Mouse (Mus musculus): ENCODE measurements at regions not wholly inside any gene's neighbourhood (a gene's known extent, or its start where the extent isn't known, plus 50 kb on each side); places are given as distances from the start of the nearest gene placed in this dataset.

DNA sequence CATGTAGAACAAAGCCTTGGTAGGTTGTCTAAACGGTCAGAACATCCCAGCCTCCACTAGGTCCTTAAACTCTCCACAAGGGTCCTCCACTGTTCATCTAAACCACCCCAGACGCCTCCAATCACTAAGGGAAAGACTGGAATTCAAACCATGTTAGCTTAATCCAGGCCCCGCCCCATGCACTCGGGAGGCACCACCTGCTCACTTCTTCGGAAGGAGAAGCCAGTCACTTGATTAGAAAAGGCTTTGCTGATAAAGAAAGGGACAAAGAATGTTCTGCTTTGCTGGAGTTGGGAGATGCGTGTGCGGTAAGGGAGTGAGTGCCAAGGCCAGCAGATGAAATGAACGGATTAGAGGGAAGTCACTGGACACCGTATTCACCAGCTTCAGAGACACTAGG lies 54.5 kb upstream of the Armc2 start:
- no peaks in the 10 kb centered on the region for H3K36me3 ChIP-seq (ENCODE audit: control insufficient read depth, insufficient read depth, low read length)
- WGBS = 25% methylated on average over 9 of the region's 9 CpGs
- H3K4me1 ChIP-seq (replicated peaks; ENCODE audit: control insufficient read depth, insufficient read depth, low read length) = peaks cover 16% of the 10 kb centered on the region
- ATAC-seq (ENCODE audit: low read depth) = peak; percentile 90
- H3K4me2 ChIP-seq (ENCODE audit: low read depth, low read length) = peak overlapping the region; percentile 41
- H3K9ac ChIP-seq (ENCODE audit: low read length) = 0 out of 2 replicates have a peak overlapping the region, but pooled peaks have one; percentile 11
- no peaks in the 10 kb centered on the region for H3K27me3 ChIP-seq (ENCODE audit: control insufficient read depth, insufficient read depth, low read depth, low read length)
- H3K9me3 ChIP-seq (ENCODE audit: control insufficient read depth, low read length) = no peaks in the 10 kb centered on the region
- H3K4me3 ChIP-seq (ENCODE audit: low read length) = peak overlapping the region; percentile 27; the same call in 1 of the 2 replicates
- peak overlapping the region; percentile 81 for H3K27ac ChIP-seq (ENCODE audit: low read length)

GRCm38 (mm10) chr10:42072131-42072530 lies 53.9 kb upstream of the Armc2 start:
- 26% methylated on average over 3 of the region's 3 CpGs for WGBS
- 0 out of 2 replicates have a peak, but pooled peaks have one; percentile 19 for ATAC-seq (ENCODE audit: low read depth)

GRCm38 (mm10) chr10:42071404-42072024 lies 53.3 kb upstream of the Armc2 start:
- ATAC-seq (ENCODE audit: low read depth) = no peak
- H3K4me3 ChIP-seq (ENCODE audit: low read length) = no peak overlapping the region
- no peaks in the 10 kb centered on the region for H3K9me3 ChIP-seq (ENCODE audit: control insufficient read depth, low read length)
- no peak overlapping the region for H3K9ac ChIP-seq (ENCODE audit: low read length)
- H3K4me2 ChIP-seq (ENCODE audit: low read depth, low read length) = no peak overlapping the region
- H3K27ac ChIP-seq (ENCODE audit: low read length) = no peak overlapping the region; the same call in 1 of the 2 replicates
- H3K27me3 ChIP-seq (ENCODE audit: control insufficient read depth, insufficient read depth, low read depth, low read length) = no peaks in the 10 kb centered on the region
- H3K4me1 ChIP-seq (replicated peaks; ENCODE audit: control insufficient read depth, insufficient read depth, low read length) = peaks cover 16% of the 10 kb centered on the region
- H3K36me3 ChIP-seq (ENCODE audit: control insufficient read depth, insufficient read depth, low read length) = no peaks in the 10 kb centered on the region
- WGBS = 43% methylated on average over 7 of the region's 8 CpGs

More at GRCm38 (mm10) chr10:42072131-42072530, 53.9 kb upstream of the Armc2 start:
- H3K36me3 ChIP-seq (ENCODE audit: control insufficient read depth, insufficient read depth, low read length) = no peaks in the 10 kb centered on the region
- no peak overlapping the region for H3K4me3 ChIP-seq (ENCODE audit: low read length)
- H3K9me3 ChIP-seq (ENCODE audit: control insufficient read depth, low read length) = no peaks in the 10 kb centered on the region
- peaks cover 16% of the 10 kb centered on the region for H3K4me1 ChIP-seq (replicated peaks; ENCODE audit: control insufficient read depth, insufficient read depth, low read length)
- H3K27me3 ChIP-seq (ENCODE audit: control insufficient read depth, insufficient read depth, low read depth, low read length) = no peaks in the 10 kb centered on the region
- no peak overlapping the region for H3K9ac ChIP-seq (ENCODE audit: low read length)
- peak overlapping the region; percentile 23; the same call in 1 of the 2 replicates for H3K27ac ChIP-seq (ENCODE audit: low read length)
- H3K4me2 ChIP-seq (ENCODE audit: low read depth, low read length) = no peak overlapping the region

- Histone ChIP-seq H3K4me3 (ENCODE audit: low read length) (no peak overlapping the region), H3K36me3 (ENCODE audit: control insufficient read depth, insufficient read depth, low read length) (no peaks in the 10 kb centered on the region), H3K4me2 (ENCODE audit: low read depth, low read length) (no peak overlapping the region), H3K27me3 (ENCODE audit: control insufficient read depth, insufficient read depth, low read depth, low read length) (no peaks in the 10 kb centered on the region), H3K27ac (ENCODE audit: low read length) (no peak overlapping the region), H3K9ac (ENCODE audit: low read length) (no peak overlapping the region), H3K4me1 (replicated peaks; ENCODE audit: control insufficient read depth, insufficient read depth, low read length) (peaks cover 16% of the 10 kb centered on the region), H3K9me3 (ENCODE audit: control insufficient read depth, low read length) (no peaks in the 10 kb centered on the region)
- ATAC-seq (ENCODE audit: low read depth) = no peak
- WGBS = 29% methylated on average over 10 of the region's 10 CpGs
Observed at GRCm38 (mm10) chr10:42070611-42071403, 52.6 kb upstream of the Armc2 start.

GRCm38 (mm10) chr10:42069751-42070150 lies 51.5 kb upstream of the Armc2 start:
- Histone ChIP-seq H3K9me3 (ENCODE audit: control insufficient read depth, low read length) (no peaks in the 10 kb centered on the region), H3K4me2 (ENCODE audit: low read depth, low read length) (no peak overlapping the region), H3K4me3 (ENCODE audit: low read length) (no peak overlapping the region), H3K36me3 (ENCODE audit: control insufficient read depth, insufficient read depth, low read length) (no peaks in the 10 kb centered on the region), H3K9ac (ENCODE audit: low read length) (no peak overlapping the region), H3K27me3 (ENCODE audit: control insufficient read depth, insufficient read depth, low read depth, low read length) (no peaks in the 10 kb centered on the region), H3K4me1 (replicated peaks; ENCODE audit: control insufficient read depth, insufficient read depth, low read length) (peaks cover 16% of the 10 kb centered on the region), H3K27ac (ENCODE audit: low read length) (no peak overlapping the region)
- no peak for ATAC-seq (ENCODE audit: low read depth)
- WGBS = 75% methylated on average over 8 of the region's 8 CpGs

DNA sequence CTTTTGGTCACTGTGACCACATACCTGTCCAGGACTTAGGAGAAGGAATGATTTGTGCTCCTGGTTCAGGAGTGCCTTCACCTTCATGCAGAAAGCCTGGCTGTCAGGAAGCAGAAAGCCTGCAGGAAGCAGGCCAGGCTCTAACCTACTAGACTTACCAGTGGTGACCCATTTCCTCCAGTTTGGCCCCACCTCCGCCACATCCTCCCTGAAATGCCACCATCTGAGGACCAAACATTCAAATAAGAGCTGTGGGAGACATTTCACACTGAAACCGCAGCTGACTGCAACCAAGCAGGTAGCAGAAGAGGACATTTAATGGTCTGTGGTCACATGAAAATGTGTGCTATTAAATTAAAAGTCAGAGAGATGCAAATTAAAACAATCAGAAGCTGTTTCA lies 50.3 kb upstream of the Armc2 start:
- WGBS = 79% methylated on average over 2 of the region's 2 CpGs
- H3K9ac ChIP-seq (ENCODE audit: low read length) = no peak overlapping the region
- no peak overlapping the region for H3K4me3 ChIP-seq (ENCODE audit: low read length)
- no peaks in the 10 kb centered on the region for H3K27me3 ChIP-seq (ENCODE audit: control insufficient read depth, insufficient read depth, low read depth, low read length)
- H3K9me3 ChIP-seq (ENCODE audit: control insufficient read depth, low read length) = no peaks in the 10 kb centered on the region
- no peak overlapping the region for H3K4me2 ChIP-seq (ENCODE audit: low read depth, low read length)
- H3K4me1 ChIP-seq (replicated peaks; ENCODE audit: control insufficient read depth, insufficient read depth, low read length) = peaks cover 16% of the 10 kb centered on the region
- no peak overlapping the region for H3K27ac ChIP-seq (ENCODE audit: low read length)
- H3K36me3 ChIP-seq (ENCODE audit: control insufficient read depth, insufficient read depth, low read length) = no peaks in the 10 kb centered on the region
- ATAC-seq (ENCODE audit: low read depth) = no peak

Data from lung, embryonic 16.5 days (tissue).